Mouse (Mus musculus) gastrocnemius, adult 2 months (tissue): Measurements from ENCODE around the gene Cacna2d4. TPM values are rescaled to one million over a fixed set of nuclear protein-coding genes. Genes with fewer than 3 reads are reported as not detected.

Experiments
- DNase-seq: peaks from one replicate; pipeline ENCODE4 v3.0.0; 2022
- H3K27ac ChIP-seq: fragments of 200-600 bp; 2 replicates; pipeline ENCODE4 v1.8.1; 2022; ENCODE audit warnings: mild to moderate bottlenecking
- H3K4me3 ChIP-seq: fragments of 200-600 bp; 2 replicates; pipeline ENCODE4 v1.8.1; 2022; ENCODE audit warnings: mild to moderate bottlenecking, moderate library complexity
- CTCF ChIP-seq: fragments of 200-600 bp; IDR thresholded peaks from 2 replicates; pipeline ENCODE4 v1.8.1; 2022; ENCODE audit warnings: antibody characterized with exemption, mild to moderate bottlenecking, moderate library complexity
- intact Hi-C: fragments of 180-260 bp; cut with DNase I; formaldehyde crosslinking; loops from one replicate; pipeline ENCODE4 v1.15.1; 2025
- long read RNA-seq, 2 experiments: library from polyadenylated mRNA; stranded (forward); transcript quantifications; one replicate each; pipeline ENCODE4 v2.0.0; 2021
- total RNA-seq, 2 experiments: library from RNA; stranded (reverse); gene quantifications; 2 replicates each; pipeline ENCODE4 v1.2.3; 2021

Gene Cacna2d4
- 1 to 10 TPM in 1 of 2 experiments, under 1 TPM in 1; 0.33 to 2.7 TPM for total RNA-seq
- long read RNA-seq, experiment 1, partial matches to known transcripts = 1 of 1 reads
- long read RNA-seq, experiment 1, other reads (novel, unspliced or antisense) = 0 of 1 reads
- long read RNA-seq, experiment 2, partial matches to known transcripts = 2 of 2 reads
- long read RNA-seq, experiment 2, other reads (novel, unspliced or antisense) = 0 of 2 reads

DNA sequence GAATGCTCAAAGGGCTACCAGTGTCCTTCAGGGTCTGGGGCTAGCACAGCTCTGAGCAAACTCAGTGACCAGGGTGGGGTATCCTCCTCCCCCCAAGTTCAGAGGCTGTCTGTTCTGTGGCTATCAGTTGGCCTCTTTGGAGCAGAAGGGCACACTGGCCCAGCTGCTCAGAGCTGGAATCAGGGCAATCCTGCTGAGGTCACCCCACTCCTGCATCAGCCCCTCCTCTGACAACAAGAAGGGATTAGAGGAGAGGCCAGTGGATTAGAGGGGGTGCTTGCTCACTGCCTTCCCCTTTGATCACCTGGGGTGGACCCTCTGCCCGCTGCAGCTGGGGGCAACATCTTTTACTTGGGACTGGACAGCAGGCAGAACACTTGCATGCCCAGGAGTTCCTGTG, at the start of gene Cacna2d4:
Cacna2d4 (plus strand) TSS at position 286 of the 400 bp plus-strand sequence.
- TF ChIP-seq CTCF = no peak
- intact Hi-C loops = no loop called here
- no peak within 1 kb of the TSS for H3K27ac ChIP-seq
- DNase-seq = no peak
- H3K4me3 ChIP-seq = no peak within 1 kb of the TSS

DNA sequence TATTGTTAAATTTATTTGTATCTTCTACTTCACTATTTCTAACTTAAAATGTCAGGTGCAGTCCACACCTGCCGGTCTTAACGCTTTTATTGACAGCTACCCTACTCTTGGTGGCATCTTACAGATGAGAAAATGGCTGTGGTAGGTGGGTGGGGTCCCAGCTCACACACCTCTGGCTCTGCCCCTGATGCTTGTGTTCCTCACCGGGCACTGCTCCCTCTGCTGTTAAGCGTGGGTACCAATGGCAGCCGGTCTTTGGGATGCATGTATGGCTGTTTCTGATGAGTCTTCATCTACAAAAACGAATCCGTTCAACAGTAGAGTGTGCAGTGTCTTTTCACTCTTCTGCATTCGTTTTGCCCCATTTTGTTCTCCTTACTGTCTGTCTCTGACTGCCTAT, 49.7 kb upstream of the Cacna2d4 start:
- intact Hi-C loops = no loop called here
- Histone ChIP-seq H3K4me3 (no peak overlapping the region), H3K27ac (no peak overlapping the region)
- peak; percentile 31 for TF ChIP-seq CTCF
- no peak for DNase-seq

GRCm38 (mm10) chr6:119187631-119188030, 48.7 kb upstream of the Cacna2d4 start:
- H3K27ac ChIP-seq = no peak overlapping the region
- no peak for TF ChIP-seq CTCF
- intact Hi-C loops = no loop called here
- DNase-seq = no peak
- no peak overlapping the region for H3K4me3 ChIP-seq

- DNase-seq = no peak
- Histone ChIP-seq H3K27ac (no peak overlapping the region), H3K4me3 (no peak overlapping the region)
- no peak for TF ChIP-seq CTCF
- intact Hi-C loops = no loop called here
Observed at GRCm38 (mm10) chr6:119191478-119191877, 44.8 kb upstream of the Cacna2d4 start.

GRCm38 (mm10) chr6:119193571-119194154, 42.7 kb upstream of the Cacna2d4 start:
- Histone ChIP-seq H3K27ac (no peak overlapping the region), H3K4me3 (no peak overlapping the region)
- intact Hi-C loops = no loop called here
- DNase-seq = no peak
- no peak for TF ChIP-seq CTCF

DNA sequence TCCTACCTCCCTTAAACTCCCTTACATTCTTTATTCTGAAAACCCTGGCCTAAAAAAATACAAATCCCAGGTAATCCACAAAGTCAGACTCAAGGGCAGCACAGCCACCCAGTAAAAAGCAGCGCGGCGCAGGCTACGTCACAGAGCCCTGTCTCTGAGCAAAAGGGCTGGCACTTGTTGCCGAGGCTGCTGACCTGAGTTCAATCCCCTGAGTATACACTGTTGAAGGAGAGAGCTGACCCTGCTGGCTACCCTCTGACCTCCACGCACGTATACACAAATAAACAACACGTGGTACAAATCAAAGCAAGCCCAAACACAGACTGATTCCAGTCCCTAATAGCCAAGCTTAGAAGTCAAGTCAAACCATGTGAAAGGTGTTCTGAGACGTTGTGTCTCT, 42.2 kb upstream of the Cacna2d4 start:
- no peak overlapping the region for H3K27ac ChIP-seq
- intact Hi-C loops = no loop called here
- DNase-seq = no peak

GRCm38 (mm10) chr6:119194601-119195000, 41.7 kb upstream of the Cacna2d4 start:
- H3K27ac ChIP-seq = no peak overlapping the region

More for the DNA sequence above, 42.2 kb upstream of the Cacna2d4 start:
- no peak overlapping the region for H3K4me3 ChIP-seq
- no peak for TF ChIP-seq CTCF

GRCm38 (mm10) chr6:119196382-119197305, 39.7 kb upstream of the Cacna2d4 start, which contains the start of gene Cacna1c:
Gene Cacna1c (minus strand): TSS chr6:119196418.
- intact Hi-C loops = no loop called here
- Histone ChIP-seq H3K27ac (no peak within 1 kb of the TSS), H3K4me3 (no peak within 1 kb of the TSS)
- no peak for DNase-seq
- no peak for TF ChIP-seq CTCF

More at GRCm38 (mm10) chr6:119194601-119195000, 41.7 kb upstream of the Cacna2d4 start:
- intact Hi-C loops = no loop called here
- no peak overlapping the region for H3K4me3 ChIP-seq
- DNase-seq = no peak
- TF ChIP-seq CTCF = no peak

DNA sequence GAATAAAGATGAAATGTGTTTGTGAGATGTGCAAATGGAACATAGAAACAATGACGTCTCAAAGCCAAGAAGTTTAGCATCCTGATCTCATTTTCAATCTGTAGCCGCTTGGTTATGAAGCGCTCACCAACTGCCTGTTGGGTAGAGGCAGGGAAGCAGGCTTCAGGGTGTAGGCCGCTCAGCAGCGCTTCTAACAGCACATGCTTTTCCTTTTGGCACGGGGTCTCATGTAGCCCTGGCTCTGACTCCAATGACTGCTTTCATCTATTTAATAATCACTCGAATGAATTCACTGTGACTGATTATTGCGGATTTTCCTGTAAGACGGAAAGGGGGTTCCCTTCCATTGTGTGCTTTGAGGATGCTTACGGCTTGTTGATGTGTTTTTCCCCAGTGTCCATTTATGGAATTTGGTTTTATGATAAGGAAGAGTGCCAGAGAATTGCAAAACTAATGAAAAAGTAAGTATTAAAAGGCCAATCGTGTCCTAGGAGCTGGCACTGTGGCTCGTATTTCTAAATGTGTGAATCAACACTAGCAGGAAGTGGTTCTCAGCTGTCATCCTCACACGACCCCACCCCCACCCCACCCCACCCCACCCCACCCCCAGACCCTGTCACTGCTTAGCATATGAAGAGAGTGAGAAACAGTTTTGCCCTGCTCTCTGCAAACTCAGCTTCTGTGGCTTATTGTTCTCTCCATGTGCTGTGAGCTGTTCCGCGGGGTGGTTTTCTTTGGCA, 37.6 kb upstream of the Cacna2d4 start:
- no peak overlapping the region for H3K4me3 ChIP-seq
- peak overlapping the region; percentile 38; the same call in 1 of the 2 replicates for H3K27ac ChIP-seq
- intact Hi-C loops = no loop called here
- no peak for DNase-seq
- no peak for TF ChIP-seq CTCF

DNA sequence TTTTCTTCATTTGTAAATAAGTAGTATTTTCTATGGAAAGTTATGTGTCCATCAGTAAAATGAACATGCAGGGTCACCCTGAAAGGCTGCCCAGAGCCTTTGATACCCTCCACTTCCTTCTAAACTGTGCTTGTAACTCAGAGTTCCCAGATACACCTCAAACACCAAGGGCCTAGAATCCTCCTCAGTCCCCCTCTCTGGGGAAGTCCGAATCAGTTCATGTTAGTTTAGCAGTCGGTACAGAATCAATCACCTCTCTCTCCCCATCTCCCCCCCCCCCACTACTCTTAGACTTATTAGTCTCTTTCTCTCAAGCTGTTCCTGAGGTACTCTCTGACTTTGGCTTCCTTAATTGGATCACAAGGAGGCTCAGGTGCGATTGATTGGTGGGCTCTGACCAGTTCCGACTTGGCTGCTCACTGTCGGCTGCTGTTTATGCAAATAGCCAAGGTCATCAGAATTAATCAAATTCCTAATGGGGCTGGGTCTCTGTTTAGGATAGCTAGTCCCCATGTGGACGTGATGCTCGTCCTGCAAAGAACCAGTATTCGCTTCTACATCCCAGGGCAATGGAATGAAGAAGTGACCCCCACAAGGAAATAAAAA, 36.9 kb upstream of the Cacna2d4 start:
- no peak overlapping the region for H3K4me3 ChIP-seq
- intact Hi-C loops = no loop called here
- DNase-seq = no peak
- no peak overlapping the region for H3K27ac ChIP-seq
- no peak for TF ChIP-seq CTCF

DNA sequence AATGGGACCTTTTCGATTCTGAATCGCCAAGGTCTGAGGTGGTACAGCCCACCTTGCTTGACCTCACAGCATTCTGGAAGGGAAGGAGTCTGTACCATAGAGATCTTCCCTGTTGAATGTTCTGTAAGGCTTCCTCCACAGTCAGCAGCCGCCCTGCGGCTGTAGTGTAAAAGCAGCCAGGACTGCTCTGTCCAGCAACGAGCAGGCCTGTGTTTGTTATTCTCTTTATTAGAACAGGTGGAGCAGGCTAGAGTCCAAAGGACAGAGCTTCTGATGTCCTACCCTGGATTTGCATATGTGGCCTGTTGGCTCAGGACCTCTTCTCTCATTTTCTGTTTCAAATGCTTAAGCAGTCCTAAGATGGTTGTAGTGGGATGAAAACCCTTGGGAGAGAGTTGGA, 36.0 kb upstream of the Cacna2d4 start:
- no peak overlapping the region for H3K27ac ChIP-seq

GRCm38 (mm10) chr6:119201575-119201974, 34.8 kb upstream of the Cacna2d4 start:
- no peak for TF ChIP-seq CTCF
- Histone ChIP-seq H3K4me3 (no peak overlapping the region), H3K27ac (no peak overlapping the region)
- intact Hi-C loops = no loop called here
- DNase-seq = no peak

More for the DNA sequence above, 36.0 kb upstream of the Cacna2d4 start:
- H3K4me3 ChIP-seq = no peak overlapping the region
- DNase-seq = no peak
- intact Hi-C loops = no loop called here
- no peak for TF ChIP-seq CTCF
